Mouse (Mus musculus) gastrocnemius, adult 2 months (tissue): Measurements from ENCODE around the gene Ifit3. TPM values are rescaled to one million over a fixed set of nuclear protein-coding genes. Genes with fewer than 3 reads are reported as not detected.

ENCODE experiments used
- DNase-seq: peaks from one replicate; pipeline ENCODE4 v3.0.0; 2022
- H3K27ac ChIP-seq: fragments of 200-600 bp; 2 replicates; pipeline ENCODE4 v1.8.1; 2022; ENCODE audit warnings: mild to moderate bottlenecking
- H3K4me3 ChIP-seq: fragments of 200-600 bp; 2 replicates; pipeline ENCODE4 v1.8.1; 2022; ENCODE audit warnings: mild to moderate bottlenecking, moderate library complexity
- CTCF ChIP-seq: fragments of 200-600 bp; IDR thresholded peaks from 2 replicates; pipeline ENCODE4 v1.8.1; 2022; ENCODE audit warnings: antibody characterized with exemption, mild to moderate bottlenecking, moderate library complexity
- intact Hi-C: fragments of 180-260 bp; cut with DNase I; formaldehyde crosslinking; loops from one replicate; pipeline ENCODE4 v1.15.1; 2025
- total RNA-seq, 2 experiments: library from RNA; stranded (reverse); gene quantifications; 2 replicates each; pipeline ENCODE4 v1.2.3; 2021

The Ifit3 gene
- total RNA-seq, 2 experiments from 2014 or later = 0.64 to 0.86 TPM

GRCm38 (mm10) chr19:34633484-34633883 is 50.2 kb downstream of the Ifit3 start:
- H3K27ac ChIP-seq = no peak overlapping the region
- H3K4me3 ChIP-seq = no peak overlapping the region
- no peak for DNase-seq
- intact Hi-C loops = no loop called here
- no peak for TF ChIP-seq CTCF

- TF ChIP-seq CTCF = peak; percentile 83
- Histone ChIP-seq H3K27ac (no peak overlapping the region), H3K4me3 (no peak overlapping the region)
- peak; percentile 55 for DNase-seq
- intact Hi-C loops = loop anchor here (2.0 to 5.0 kb wide), 3 partner anchors 88 to 395 kb away; no protein-coding TSS in a partner anchor
Measured at GRCm38 (mm10) chr19:34636933-34637557, 53.7 kb downstream of the Ifit3 start.

Other genes with a start within 250 kb of the Ifit3 start
- gene Ch25h, start 108.4 kb upstream of the Ifit3 start, total RNA-seq = not detected
- gene Lipa, start 56.1 kb upstream of the Ifit3 start, total RNA-seq = 1 to 10 TPM; 5.1 to 7.9 TPM
- gene Ifit2, start 32.8 kb upstream of the Ifit3 start, total RNA-seq = 1 to 10 TPM in 1 of 2 experiments, under 1 TPM in 1; 0.99 to 1.3 TPM
- not detected for gene Ifit1bl1, start 18.4 kb downstream of the Ifit3 start, total RNA-seq
- gene Ifit3b, start 24.4 kb downstream of the Ifit3 start, total RNA-seq = under 1 TPM; 0.56 to 0.95 TPM
- under 1 TPM in 1 of 2 experiments, not detected in 1; 0.11 TPM for gene Ifit1bl2, start 57.2 kb downstream of the Ifit3 start, total RNA-seq
- under 1 TPM; 0.33 to 0.47 TPM for gene Ifit1, start 57.3 kb downstream of the Ifit3 start, total RNA-seq
- under 1 TPM; 0.38 to 0.47 TPM for gene Slc16a12, start 163.8 kb downstream of the Ifit3 start, total RNA-seq